Mouse (Mus musculus) heart, embryonic 15.5 days (tissue): ENCODE measurements around the gene Slc6a16. TPM values are rescaled to one million over a fixed set of nuclear protein-coding genes. Genes with fewer than 3 reads are reported as not detected.

Experiments used
- ATAC-seq: fragments of 200-750 bp; cut with Nextera tagmentation; replicated peaks from 2 replicates; pipeline ENCODE4 v1.8.0; 2017; ENCODE audit warnings: low read depth, moderate TSS enrichment; ENCODE audit not compliant: insufficient number of reproducible peaks, insufficient read depth, low FRiP score
- H3K27ac ChIP-seq: fragments of 300-500 bp; sonication (generic); 2 replicates; pipeline ENCODE4 v1.5.1; 2015; ENCODE audit warnings: mild to moderate bottlenecking, inconsistent platforms
- H3K27me3 ChIP-seq: fragments of 300-500 bp; sonication (generic); 2 replicates; pipeline ENCODE4 v1.6.1; 2015; ENCODE audit warnings: inconsistent platforms
- H3K36me3 ChIP-seq: fragments of 300-500 bp; sonication (generic); 2 replicates; pipeline ENCODE4 v1.6.1; 2015; ENCODE audit warnings: mild to moderate bottlenecking, inconsistent platforms
- H3K4me1 ChIP-seq: fragments of 300-500 bp; sonication (generic); replicated peaks from 2 replicates; pipeline ENCODE4 v1.6.1; 2015; ENCODE audit warnings: inconsistent platforms
- H3K4me2 ChIP-seq: fragments of 300-500 bp; sonication (generic); 2 replicates; pipeline ENCODE4 v1.6.1; 2015; ENCODE audit warnings: inconsistent platforms, mild to moderate bottlenecking, moderate library complexity
- H3K4me3 ChIP-seq: fragments of 300-500 bp; sonication (generic); 2 replicates; pipeline ENCODE4 v1.5.1; 2015; ENCODE audit warnings: mild to moderate bottlenecking, inconsistent platforms
- H3K9ac ChIP-seq: fragments of 300-500 bp; sonication (generic); 2 replicates; pipeline ENCODE4 v1.6.1; 2015; ENCODE audit warnings: mild to moderate bottlenecking, inconsistent platforms
- H3K9me3 ChIP-seq: fragments of 300-500 bp; sonication (generic); replicated peaks from 2 replicates; pipeline ENCODE4 v1.6.1; 2016; ENCODE audit warnings: inconsistent platforms
- WGBS: fragments of 180-500 bp; shearing (Covaris S2); methylation state at CpG from one replicate; pipeline ENCODE4 v1.1.7; 2015; ENCODE audit warnings: mixed read lengths; 5-methylcytosine and 5-hydroxymethylcytosine counted together
- polyA plus RNA-seq: library from polyadenylated mRNA; unstranded; fragments of >200 nt; fragmentation: Nextera tagmentation; extraction: Ambion mirVana; gene quantifications from 2 replicates; pipeline ENCODE4 v1.2.1, GENCODE M21; 2015

The Slc6a16 gene
- polyA plus RNA-seq, 1 experiment from 2014 or later: 0.11 TPM

DNA sequence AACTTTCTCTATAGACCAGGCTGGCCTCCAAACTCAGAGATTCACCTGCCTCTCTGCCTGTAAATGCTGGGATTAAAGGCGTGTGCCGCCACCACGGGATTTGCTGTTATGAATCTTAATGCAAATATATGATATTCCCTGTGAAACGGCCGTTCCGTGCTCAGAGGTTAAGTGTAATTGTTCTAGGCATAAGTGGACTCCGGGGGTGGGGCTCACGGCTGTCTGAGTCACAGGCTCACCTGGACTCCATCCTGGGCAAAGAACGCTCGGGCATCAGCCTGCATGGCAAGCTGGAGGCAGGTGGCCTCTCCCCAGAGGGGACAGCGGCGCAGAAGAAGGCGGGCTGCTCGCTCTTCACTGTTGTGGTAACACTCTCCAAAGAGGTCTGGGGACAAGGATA is 75.7 kb downstream of the Slc6a16 start:
- Histone ChIP-seq H3K4me2 (no peak overlapping the region), H3K4me3 (no peak overlapping the region), H3K36me3 (peaks cover 33% of the 10 kb centered on the region), H3K9me3 (no peaks in the 10 kb centered on the region), H3K9ac (no peak overlapping the region), H3K27ac (no peak overlapping the region), H3K27me3 (no peaks in the 10 kb centered on the region), H3K4me1 (peaks cover 6% of the 10 kb centered on the region)
- 90% methylated on average over 14 of the region's 14 CpGs for WGBS
- no peak for ATAC-seq

DNA sequence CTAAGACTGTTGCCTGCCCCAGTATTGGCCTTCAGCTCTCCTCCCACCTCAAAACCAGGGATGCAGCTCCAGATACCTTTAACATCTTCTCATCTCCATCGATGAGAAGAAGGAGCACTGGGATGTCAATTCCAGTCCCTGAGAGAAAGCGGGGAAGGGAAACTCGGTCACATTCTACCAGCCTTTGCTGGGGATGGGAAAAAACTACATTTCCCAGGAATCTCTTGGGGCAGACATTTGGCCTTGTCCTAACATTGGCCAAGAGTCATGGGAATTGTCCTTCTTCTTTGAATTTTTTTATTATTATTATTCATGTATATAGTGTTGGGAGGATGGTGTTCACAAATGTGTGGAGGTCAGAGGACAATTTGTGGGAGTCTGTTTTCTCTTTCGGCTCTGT is 81.4 kb downstream of the Slc6a16 start:
- Histone ChIP-seq H3K4me1 (no peaks in the 10 kb centered on the region), H3K9me3 (no peaks in the 10 kb centered on the region), H3K9ac (no peak overlapping the region), H3K4me2 (no peak overlapping the region), H3K36me3 (peaks cover 47% of the 10 kb centered on the region), H3K4me3 (no peak overlapping the region), H3K27ac (no peak overlapping the region), H3K27me3 (no peaks in the 10 kb centered on the region)
- WGBS: 81% methylated on average over 4 of the region's 4 CpGs
- no peak for ATAC-seq

Other genes with a start within 250 kb of the Slc6a16 start
- 61.6 and 76.7 TPM in 2 replicates for gene Irf3, start 243.4 kb upstream of the Slc6a16 start, polyA plus RNA-seq
- 34.5 and 35.4 TPM in 2 replicates for gene Bcl2l12, start 242.4 kb upstream of the Slc6a16 start, polyA plus RNA-seq
- 25.1 and 32.5 TPM in 2 replicates for gene Scaf1, start 224.7 kb upstream of the Slc6a16 start, polyA plus RNA-seq
- gene Rras, start 223.1 kb upstream of the Slc6a16 start, polyA plus RNA-seq: 76.4 and 80.8 TPM in 2 replicates
- gene Prr12, start 188.2 kb upstream of the Slc6a16 start, polyA plus RNA-seq: 5.0 and 7.6 TPM in 2 replicates
- 42.4 and 54.8 TPM in 2 replicates for gene Nosip, start 178.7 kb upstream of the Slc6a16 start, polyA plus RNA-seq
- gene Prrg2, start 178.4 kb upstream of the Slc6a16 start, polyA plus RNA-seq: 12.9 and 15.9 TPM in 2 replicates
- 223 and 285 TPM in 2 replicates for gene Rcn3, start 148.9 kb upstream of the Slc6a16 start, polyA plus RNA-seq
- gene Fcgrt, start 137.2 kb upstream of the Slc6a16 start, polyA plus RNA-seq: 52.5 and 62.7 TPM in 2 replicates
- gene Rps11, start 116.6 kb upstream of the Slc6a16 start, polyA plus RNA-seq: 794 and 808 TPM in 2 replicates
- gene Rpl13a, start 112.3 kb upstream of the Slc6a16 start, polyA plus RNA-seq: 697 and 762 TPM in 2 replicates
- gene Gm45713, start 104.9 kb upstream of the Slc6a16 start, polyA plus RNA-seq: 0.22 TPM in 1 of 2 replicates, not detected in the other
- 1.5 and 2.2 TPM in 2 replicates for gene Flt3l, start 104.7 kb upstream of the Slc6a16 start, polyA plus RNA-seq
- 76.5 and 77.3 TPM in 2 replicates for gene Pih1d1, start 86.8 kb upstream of the Slc6a16 start, polyA plus RNA-seq
- gene Aldh16a1, start 86.5 kb upstream of the Slc6a16 start, polyA plus RNA-seq: 26.4 and 40.4 TPM in 2 replicates
- gene Slc17a7, start 77.1 kb upstream of the Slc6a16 start, polyA plus RNA-seq: 2.7 and 3.5 TPM in 2 replicates
- 0.10 TPM in 1 of 2 replicates, not detected in the other for gene Gfy, start 61.5 kb upstream of the Slc6a16 start, polyA plus RNA-seq
- not detected in 2 replicates for gene Pth2, start 60.1 kb upstream of the Slc6a16 start, polyA plus RNA-seq
- gene Ccdc155, start 36.2 kb upstream of the Slc6a16 start, polyA plus RNA-seq: 0.53 and 0.80 TPM in 2 replicates
- gene Dkkl1, start 28.9 kb upstream of the Slc6a16 start, polyA plus RNA-seq: 0.90 and 1.2 TPM in 2 replicates
- 89.0 and 106 TPM in 2 replicates for gene Tead2, start 25.3 kb upstream of the Slc6a16 start, polyA plus RNA-seq
- 2.4 and 8.3 TPM in 2 replicates for gene Cd37, start 2.0 kb upstream of the Slc6a16 start, polyA plus RNA-seq
- not detected in 2 replicates for gene Slc6a21, start 36.4 kb downstream of the Slc6a16 start, polyA plus RNA-seq
- gene Trpm4, start 92.7 kb downstream of the Slc6a16 start, polyA plus RNA-seq: 12.7 and 15.8 TPM in 2 replicates
- gene Hrc, start 94.2 kb downstream of the Slc6a16 start, polyA plus RNA-seq: 25.2 and 26.4 TPM in 2 replicates
- 1.6 and 2.1 TPM in 2 replicates for gene Ppfia3, start 125.9 kb downstream of the Slc6a16 start, polyA plus RNA-seq
- gene Lin7b, start 129.5 kb downstream of the Slc6a16 start, polyA plus RNA-seq: 1.2 and 1.3 TPM in 2 replicates
- gene Snrnp70, start 154.7 kb downstream of the Slc6a16 start, polyA plus RNA-seq: 123 and 146 TPM in 2 replicates
- 0.33 and 0.58 TPM in 2 replicates for gene Kcna7, start 164.6 kb downstream of the Slc6a16 start, polyA plus RNA-seq
- 0.81 and 1.6 TPM in 2 replicates for gene Ntf5, start 172.6 kb downstream of the Slc6a16 start, polyA plus RNA-seq
- gene Lhb, start 179.7 kb downstream of the Slc6a16 start, polyA plus RNA-seq: not detected in 2 replicates
- 111 and 113 TPM in 2 replicates for gene Gys1, start 193.8 kb downstream of the Slc6a16 start, polyA plus RNA-seq
- 65.0 and 82.1 TPM in 2 replicates for gene Ruvbl2, start 197.0 kb downstream of the Slc6a16 start, polyA plus RNA-seq
- gene Ftl1, start 218.8 kb downstream of the Slc6a16 start, polyA plus RNA-seq: 3,328 and 3,965 TPM in 2 replicates
- 107 and 112 TPM in 2 replicates for gene Bax, start 225.8 kb downstream of the Slc6a16 start, polyA plus RNA-seq
- gene Tulp2, start 240.8 kb downstream of the Slc6a16 start, polyA plus RNA-seq: 0.28 and 1.3 TPM in 2 replicates
- gene Gm45808, start 245.7 kb downstream of the Slc6a16 start, polyA plus RNA-seq: not detected in 2 replicates
- 4.0 and 4.1 TPM in 2 replicates for gene Dhdh, start 247.7 kb downstream of the Slc6a16 start, polyA plus RNA-seq